Mouse (Mus musculus): ENCODE results near the gene Hivep3.

Hivep3 gene

GRCm38 (mm10) chr4:119979238-119979829 is 245.8 kb downstream of the Hivep3 start:
- DNase-seq = no peak

- no peak for DNase-seq
Observed at GRCm38 (mm10) chr4:119979918-119980317, 246.3 kb downstream of the Hivep3 start.

- no peak for DNase-seq
Observed at GRCm38 (mm10) chr4:119981047-119981720, 247.6 kb downstream of the Hivep3 start.

- DNase-seq = no peak
Observed at GRCm38 (mm10) chr4:119986065-119986464, 252.5 kb downstream of the Hivep3 start.

GRCm38 (mm10) chr4:119986580-119987291 is 253.2 kb downstream of the Hivep3 start:
- no peak for DNase-seq

GRCm38 (mm10) chr4:119987376-119988087 is 253.9 kb downstream of the Hivep3 start:
- DNase-seq = no peak

GRCm38 (mm10) chr4:119989031-119989693 is 255.6 kb downstream of the Hivep3 start:
- no peak for DNase-seq

- DNase-seq = no peak
Observed at GRCm38 (mm10) chr4:119990346-119990745, 256.8 kb downstream of the Hivep3 start.

GRCm38 (mm10) chr4:119990841-119991240 is 257.3 kb downstream of the Hivep3 start:
- no peak for DNase-seq

GRCm38 (mm10) chr4:119991758-119992157 is 258.2 kb downstream of the Hivep3 start:
- no peak for DNase-seq

GRCm38 (mm10) chr4:119996377-119996776 is 262.8 kb downstream of the Hivep3 start:
- DNase-seq = no peak

GRCm38 (mm10) chr4:119997351-119997750 is 263.8 kb downstream of the Hivep3 start:
- DNase-seq = no peak

- no peak for DNase-seq
Observed at GRCm38 (mm10) chr4:119998911-119999310, 265.3 kb downstream of the Hivep3 start.

GRCm38 (mm10) chr4:120000881-120001280 is 267.3 kb downstream of the Hivep3 start:
- DNase-seq = no peak

GRCm38 (mm10) chr4:120003006-120003405 is 269.4 kb downstream of the Hivep3 start:
- DNase-seq = no peak

GRCm38 (mm10) chr4:120006046-120006445 is 272.5 kb downstream of the Hivep3 start:
- DNase-seq = no peak

- no peak for DNase-seq
Observed at GRCm38 (mm10) chr4:120007889-120008288, 274.3 kb downstream of the Hivep3 start.

GRCm38 (mm10) chr4:120009151-120009550 is 275.6 kb downstream of the Hivep3 start:
- no peak for DNase-seq

- DNase-seq = no peak
Observed at GRCm38 (mm10) chr4:120011788-120012187, 278.2 kb downstream of the Hivep3 start.

- DNase-seq = no peak
Observed at GRCm38 (mm10) chr4:120012891-120013290, 279.3 kb downstream of the Hivep3 start.

GRCm38 (mm10) chr4:120018426-120018825 is 284.8 kb downstream of the Hivep3 start:
- no peak for DNase-seq

GRCm38 (mm10) chr4:120022392-120022791 is 288.8 kb downstream of the Hivep3 start:
- DNase-seq = no peak
